Mouse (Mus musculus) embryonic fibroblast, embryonic 13.5 days (primary cell): ENCODE data around the gene Spata13.

Experiments
- CTCF ChIP-seq: IDR thresholded peaks from 2 replicates; pipeline ENCODE4 v1.5.1; 2011; ENCODE audit warnings: mild to moderate bottlenecking, control low read depth, low read length, moderate library complexity, borderline replicate concordance; ENCODE audit not compliant: insufficient read depth
- POLR2A ChIP-seq: IDR thresholded peaks from 2 replicates; pipeline ENCODE4 v1.6.1; 2011; ENCODE audit warnings: low read depth, mild to moderate bottlenecking, control low read depth, low read length, moderate library complexity

- TF ChIP-seq POLR2A = no peak
- TF ChIP-seq CTCF = no peak
Observed at GRCm38 (mm10) chr14:60721304-60721703, 87.5 kb downstream of the Spata13 start.
